Mouse (Mus musculus) CD4-positive, CD25-positive, alpha-beta regulatory T cell, adult 9 weeks (primary cell): ENCODE data around the gene A630010A05Rik. TPM values are rescaled to one million over a fixed set of nuclear protein-coding genes. Genes with fewer than 3 reads are reported as not detected.

ENCODE experiments used
- polyA plus RNA-seq: library from polyadenylated mRNA; unstranded; fragments of 100-300 nt; shearing (Covaris generic); gene quantifications from one replicate; pipeline ENCODE4 v1.2.1, GENCODE M21; 2017

A630010A05Rik gene
- polyA plus RNA-seq, result not detected

DNA sequence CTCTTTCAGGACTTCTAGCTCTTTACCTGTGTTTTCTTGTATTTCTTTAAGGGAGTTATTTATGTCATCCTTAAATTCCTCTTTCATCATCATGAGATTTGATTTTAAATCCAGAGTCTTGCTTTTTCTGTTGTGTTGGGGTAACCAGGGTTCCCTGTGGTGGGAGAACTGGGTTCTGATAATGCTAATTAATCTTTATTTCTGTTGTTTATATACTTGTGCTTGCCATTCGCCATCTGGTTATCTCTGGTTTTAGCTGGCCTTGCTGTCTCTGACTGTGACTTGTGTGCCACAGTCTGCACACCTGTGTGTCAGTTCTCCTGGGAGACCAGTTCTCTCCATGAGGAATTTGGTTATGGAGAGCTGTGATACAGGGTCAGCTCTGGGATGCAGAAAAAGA lies at the start of gene A630010A05Rik:
TSS of gene A630010A05Rik (plus strand) at position 301 of the 400 bp plus-strand sequence.

Other genes with a start within 250 kb of the A630010A05Rik start
- gene Fopnl, start 244.9 kb upstream of the A630010A05Rik start, polyA plus RNA-seq, result 118 TPM
- gene Abcc1, start 200.8 kb upstream of the A630010A05Rik start, polyA plus RNA-seq, result 44.4 TPM